Mouse (Mus musculus): ENCODE data around the gene Otof. TPM values are rescaled to one million over a fixed set of nuclear protein-coding genes. Genes with fewer than 3 reads are reported as not detected.
A peak's percentile ranks its signal among the peaks of the same experiment; 100 is the strongest.

Otof gene
- polyA plus RNA-seq, 1 experiment from 2014 or later, result 0.14 TPM

GRCm38 (mm10) chr5:30485136-30485535, 23.4 kb upstream of the Otof start:
- no peaks in the 10 kb centered on the region for H3K9me3 ChIP-seq (replicated peaks; ENCODE audit: control insufficient read depth, low read length)
- H3K27me3 ChIP-seq (ENCODE audit: control insufficient read depth, insufficient read depth, low read length), result no peaks in the 10 kb centered on the region
- H3K4me1 ChIP-seq (ENCODE audit: control insufficient read depth, insufficient read depth, low read length), result no peaks in the 10 kb centered on the region
- H3K36me3 ChIP-seq (replicated peaks; ENCODE audit: control insufficient read depth, insufficient read depth, low read depth, low read length), result no peaks in the 10 kb centered on the region
- no peak for ATAC-seq (replicated peaks; ENCODE audit: insufficient number of reproducible peaks, low FRiP score, low TSS enrichment, low read depth)
- 82% methylated on average over 6 of the region's 6 CpGs for WGBS
- no peak overlapping the region for H3K27ac ChIP-seq (replicated peaks; ENCODE audit: low read depth, low read length)
- H3K9ac ChIP-seq (replicated peaks; ENCODE audit: low read length), result no peak overlapping the region
- DNase-seq (ENCODE audit: low spot score), result no peak
- no peak overlapping the region for H3K4me3 ChIP-seq (ENCODE audit: low read depth, low read length)
- H3K4me2 ChIP-seq (ENCODE audit: low read depth, low read length), result no peak overlapping the region

- H3K9ac ChIP-seq (replicated peaks; ENCODE audit: low read length), result no peak overlapping the region
These were observed 22.9 kb upstream of the Otof start for GRCm38 (mm10) chr5:30484591-30484990.

GRCm38 (mm10) chr5:30483533-30483932, 21.8 kb upstream of the Otof start:
- Histone ChIP-seq H3K27me3 (ENCODE audit: control insufficient read depth, insufficient read depth, low read length) (no peaks in the 10 kb centered on the region), H3K9ac (replicated peaks; ENCODE audit: low read length) (no peak overlapping the region), H3K4me2 (ENCODE audit: low read depth, low read length) (no peak overlapping the region), H3K9me3 (replicated peaks; ENCODE audit: control insufficient read depth, low read length) (no peaks in the 10 kb centered on the region), H3K27ac (replicated peaks; ENCODE audit: low read depth, low read length) (no peak overlapping the region), H3K4me1 (ENCODE audit: control insufficient read depth, insufficient read depth, low read length) (no peaks in the 10 kb centered on the region), H3K4me3 (ENCODE audit: low read depth, low read length) (no peak overlapping the region), H3K36me3 (replicated peaks; ENCODE audit: control insufficient read depth, insufficient read depth, low read depth, low read length) (no peaks in the 10 kb centered on the region)
- DNase-seq (ENCODE audit: low spot score) (no peak), ATAC-seq (replicated peaks; ENCODE audit: insufficient number of reproducible peaks, low FRiP score, low TSS enrichment, low read depth) (no peak)
- WGBS, result 78% methylated on average over 8 of the region's 8 CpGs

More at GRCm38 (mm10) chr5:30484591-30484990, 22.9 kb upstream of the Otof start:
- no peak overlapping the region for H3K4me3 ChIP-seq (ENCODE audit: low read depth, low read length)
- DNase-seq (ENCODE audit: low spot score), result no peak
- H3K27me3 ChIP-seq (ENCODE audit: control insufficient read depth, insufficient read depth, low read length), result no peaks in the 10 kb centered on the region
- no peak for ATAC-seq (replicated peaks; ENCODE audit: insufficient number of reproducible peaks, low FRiP score, low TSS enrichment, low read depth)
- H3K9me3 ChIP-seq (replicated peaks; ENCODE audit: control insufficient read depth, low read length), result no peaks in the 10 kb centered on the region
- WGBS, result 73% methylated on average over 5 of the region's 5 CpGs
- H3K4me2 ChIP-seq (ENCODE audit: low read depth, low read length), result no peak overlapping the region
- H3K4me1 ChIP-seq (ENCODE audit: control insufficient read depth, insufficient read depth, low read length), result no peaks in the 10 kb centered on the region
- no peak overlapping the region for H3K27ac ChIP-seq (replicated peaks; ENCODE audit: low read depth, low read length)
- no peaks in the 10 kb centered on the region for H3K36me3 ChIP-seq (replicated peaks; ENCODE audit: control insufficient read depth, insufficient read depth, low read depth, low read length)

GRCm38 (mm10) chr5:30482319-30482718, 20.6 kb upstream of the Otof start:
- Histone ChIP-seq H3K4me3 (ENCODE audit: low read depth, low read length) (no peak overlapping the region), H3K4me2 (ENCODE audit: low read depth, low read length) (no peak overlapping the region), H3K27me3 (ENCODE audit: control insufficient read depth, insufficient read depth, low read length) (no peaks in the 10 kb centered on the region), H3K36me3 (replicated peaks; ENCODE audit: control insufficient read depth, insufficient read depth, low read depth, low read length) (no peaks in the 10 kb centered on the region), H3K9ac (replicated peaks; ENCODE audit: low read length) (no peak overlapping the region), H3K9me3 (replicated peaks; ENCODE audit: control insufficient read depth, low read length) (no peaks in the 10 kb centered on the region), H3K4me1 (ENCODE audit: control insufficient read depth, insufficient read depth, low read length) (no peaks in the 10 kb centered on the region), H3K27ac (replicated peaks; ENCODE audit: low read depth, low read length) (no peak overlapping the region)
- DNase-seq (ENCODE audit: low spot score) (peak; percentile 77), ATAC-seq (replicated peaks; ENCODE audit: insufficient number of reproducible peaks, low FRiP score, low TSS enrichment, low read depth) (peak; percentile 44; the same call in 1 of the 2 replicates)
- 25% methylated on average over 3 of the region's 5 CpGs for WGBS

GRCm38 (mm10) chr5:30476534-30476933, 14.8 kb upstream of the Otof start:
- no peak overlapping the region for H3K4me2 ChIP-seq (ENCODE audit: low read depth, low read length)
- no peak for ATAC-seq (replicated peaks; ENCODE audit: insufficient number of reproducible peaks, low FRiP score, low TSS enrichment, low read depth)
- H3K27me3 ChIP-seq (ENCODE audit: control insufficient read depth, insufficient read depth, low read length), result no peaks in the 10 kb centered on the region
- H3K9ac ChIP-seq (replicated peaks; ENCODE audit: low read length), result no peak overlapping the region
- WGBS, result 41% methylated on average over 10 of the region's 10 CpGs
- no peaks in the 10 kb centered on the region for H3K4me1 ChIP-seq (ENCODE audit: control insufficient read depth, insufficient read depth, low read length)
- H3K9me3 ChIP-seq (replicated peaks; ENCODE audit: control insufficient read depth, low read length), result no peaks in the 10 kb centered on the region
- no peak overlapping the region for H3K27ac ChIP-seq (replicated peaks; ENCODE audit: low read depth, low read length)
- no peak overlapping the region for H3K4me3 ChIP-seq (ENCODE audit: low read depth, low read length)
- DNase-seq (ENCODE audit: low spot score), result peak; percentile 65
- H3K36me3 ChIP-seq (replicated peaks; ENCODE audit: control insufficient read depth, insufficient read depth, low read depth, low read length), result no peaks in the 10 kb centered on the region

- Histone ChIP-seq H3K4me3 (ENCODE audit: low read depth, low read length) (no peak overlapping the region), H3K4me2 (ENCODE audit: low read depth, low read length) (no peak overlapping the region), H3K4me1 (ENCODE audit: control insufficient read depth, insufficient read depth, low read length) (no peaks in the 10 kb centered on the region), H3K27me3 (ENCODE audit: control insufficient read depth, insufficient read depth, low read length) (no peaks in the 10 kb centered on the region), H3K27ac (replicated peaks; ENCODE audit: low read depth, low read length) (no peak overlapping the region), H3K36me3 (replicated peaks; ENCODE audit: control insufficient read depth, insufficient read depth, low read depth, low read length) (no peaks in the 10 kb centered on the region), H3K9me3 (replicated peaks; ENCODE audit: control insufficient read depth, low read length) (no peaks in the 10 kb centered on the region), H3K9ac (replicated peaks; ENCODE audit: low read length) (no peak overlapping the region)
- no peak for ATAC-seq (replicated peaks; ENCODE audit: insufficient number of reproducible peaks, low FRiP score, low TSS enrichment, low read depth)
- WGBS, result 74% methylated on average over 5 of the region's 5 CpGs
- DNase-seq (ENCODE audit: low spot score), result no peak
These were observed 10.4 kb upstream of the Otof start for GRCm38 (mm10) chr5:30472148-30472547.

- Histone ChIP-seq H3K9ac (replicated peaks; ENCODE audit: low read length) (no peak overlapping the region), H3K36me3 (replicated peaks; ENCODE audit: control insufficient read depth, insufficient read depth, low read depth, low read length) (no peaks in the 10 kb centered on the region), H3K9me3 (replicated peaks; ENCODE audit: control insufficient read depth, low read length) (no peaks in the 10 kb centered on the region), H3K27ac (replicated peaks; ENCODE audit: low read depth, low read length) (no peak overlapping the region), H3K4me1 (ENCODE audit: control insufficient read depth, insufficient read depth, low read length) (peaks cover 3% of the 10 kb centered on the region; the same call in 1 of the 2 replicates), H3K4me3 (ENCODE audit: low read depth, low read length) (no peak overlapping the region), H3K27me3 (ENCODE audit: control insufficient read depth, insufficient read depth, low read length) (peaks cover 6% of the 10 kb centered on the region), H3K4me2 (ENCODE audit: low read depth, low read length) (no peak overlapping the region)
- ATAC-seq (replicated peaks; ENCODE audit: insufficient number of reproducible peaks, low FRiP score, low TSS enrichment, low read depth), result no peak
- WGBS, result 40% methylated on average over 6 of the region's 6 CpGs
- DNase-seq (ENCODE audit: low spot score), result peak; percentile 30
These were observed 8.7 kb upstream of the Otof start for GRCm38 (mm10) chr5:30470454-30470853.

GRCm38 (mm10) chr5:30466315-30466714, 4.6 kb upstream of the Otof start:
- H3K4me2 ChIP-seq (ENCODE audit: low read depth, low read length), result peak overlapping the region; percentile 44
- H3K27ac ChIP-seq (replicated peaks; ENCODE audit: low read depth, low read length), result no peak overlapping the region
- no peak for DNase-seq (ENCODE audit: low spot score)
- peaks cover 3% of the 10 kb centered on the region; the same call in 1 of the 2 replicates for H3K4me1 ChIP-seq (ENCODE audit: control insufficient read depth, insufficient read depth, low read length)
- 35% methylated on average over 9 of the region's 9 CpGs for WGBS
- peaks cover 8% of the 10 kb centered on the region for H3K27me3 ChIP-seq (ENCODE audit: control insufficient read depth, insufficient read depth, low read length)
- no peak for ATAC-seq (replicated peaks; ENCODE audit: insufficient number of reproducible peaks, low FRiP score, low TSS enrichment, low read depth)
- no peak overlapping the region for H3K4me3 ChIP-seq (ENCODE audit: low read depth, low read length)
- H3K9me3 ChIP-seq (replicated peaks; ENCODE audit: control insufficient read depth, low read length), result no peaks in the 10 kb centered on the region
- H3K36me3 ChIP-seq (replicated peaks; ENCODE audit: control insufficient read depth, insufficient read depth, low read depth, low read length), result no peaks in the 10 kb centered on the region
- no peak overlapping the region for H3K9ac ChIP-seq (replicated peaks; ENCODE audit: low read length)
